Mouse (Mus musculus) embryonic fibroblast, embryonic 13.5 days (primary cell): ENCODE results near the gene Alyref. TPM values are rescaled to one million over a fixed set of nuclear protein-coding genes. Genes with fewer than 3 reads are reported as not detected.

Experiments
- H3K27ac ChIP-seq: 2 replicates; pipeline ENCODE4 v1.5.1; 2012; ENCODE audit warnings: low read length, control low read depth, inconsistent platforms; ENCODE audit not compliant: insufficient read depth
- H3K4me1 ChIP-seq: 2 replicates; pipeline ENCODE4 v1.6.1; 2011; ENCODE audit warnings: low read length; ENCODE audit not compliant: control insufficient read depth, insufficient read depth
- H3K4me3 ChIP-seq: 2 replicates; pipeline ENCODE4 v1.5.1; 2011; ENCODE audit warnings: mild to moderate bottlenecking, control low read depth, low read length; ENCODE audit not compliant: insufficient read depth
- CTCF ChIP-seq: IDR thresholded peaks from 2 replicates; pipeline ENCODE4 v1.5.1; 2011; ENCODE audit warnings: mild to moderate bottlenecking, control low read depth, low read length, moderate library complexity, borderline replicate concordance; ENCODE audit not compliant: insufficient read depth
- POLR2A ChIP-seq: IDR thresholded peaks from 2 replicates; pipeline ENCODE4 v1.6.1; 2011; ENCODE audit warnings: low read depth, mild to moderate bottlenecking, control low read depth, low read length, moderate library complexity
- polyA plus RNA-seq: library from polyadenylated mRNA; stranded (reverse); fragments of >200 nt; gene quantifications from 2 replicates; pipeline ENCODE4 v1.2.4, GENCODE M21; 2011; ENCODE audit warnings: low read depth; ENCODE audit not compliant: missing spikeins, insufficient read length

Gene Alyref
- polyA plus RNA-seq, 1 experiment: 150 TPM

DNA sequence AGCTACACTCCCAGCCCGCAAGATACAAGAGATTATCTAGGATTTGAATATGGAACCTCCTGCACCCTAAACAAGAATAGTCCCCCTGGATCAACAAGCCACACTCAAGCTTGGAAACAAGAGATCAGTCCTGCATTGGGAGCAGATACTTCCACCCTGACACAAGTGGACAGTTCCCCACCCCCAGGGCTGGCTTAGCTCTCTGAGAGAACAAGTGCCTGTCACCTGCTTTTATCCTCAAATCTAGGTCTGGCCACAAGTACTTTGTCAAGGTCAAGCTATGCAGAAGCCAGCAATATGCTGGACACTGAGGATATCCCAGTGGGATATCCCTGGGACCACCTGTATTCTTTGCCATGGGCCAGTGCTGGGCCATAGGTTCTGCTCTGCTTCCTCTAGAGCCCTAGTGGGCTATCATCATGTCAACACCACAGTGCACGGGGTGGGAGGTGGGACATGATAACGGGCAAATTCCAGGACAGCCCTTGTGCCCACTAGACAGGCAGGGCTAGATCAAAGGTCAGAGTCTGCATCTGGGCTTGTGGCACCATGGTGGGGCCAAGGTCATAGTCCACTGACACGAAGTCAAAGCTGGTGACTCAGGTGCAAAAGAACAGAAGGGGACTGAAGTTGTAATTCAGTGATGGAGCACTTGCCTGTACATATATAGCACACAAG, 18.6 kb upstream of the Alyref start:
- Histone ChIP-seq H3K27ac (no peak overlapping the region), H3K4me3 (peak overlapping the region; percentile 84), H3K4me1 (no peaks in the 10 kb centered on the region)
- no peak for TF ChIP-seq CTCF
- no peak for TF ChIP-seq POLR2A

DNA sequence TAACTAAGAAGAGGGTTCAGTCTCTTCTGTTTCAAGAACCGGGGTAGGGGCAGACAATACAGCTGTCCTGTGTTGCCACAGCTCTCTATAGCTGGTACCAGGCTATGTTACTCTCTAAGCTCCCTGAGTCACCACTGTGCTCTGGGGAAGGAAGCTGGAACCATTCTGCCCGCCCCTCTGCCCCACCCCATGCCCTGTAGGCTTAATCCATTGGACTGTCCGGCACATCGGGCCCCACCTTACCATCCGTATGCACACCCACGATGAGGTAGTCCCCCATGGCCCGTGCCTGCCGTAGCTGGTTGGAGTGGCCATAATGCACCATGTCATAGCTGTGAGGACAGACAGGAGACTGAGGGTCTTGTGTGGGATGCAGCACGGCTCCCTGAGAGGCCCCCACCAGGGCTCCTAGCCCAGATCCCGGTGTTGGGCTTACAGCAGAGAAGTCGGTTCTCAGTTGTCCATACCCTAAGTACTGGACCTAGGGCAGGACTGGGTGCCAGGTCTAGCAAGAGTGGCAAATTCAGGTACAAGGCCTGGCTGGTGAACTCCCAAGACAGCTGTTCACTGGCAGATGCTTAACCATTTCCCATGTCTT, 17.5 kb upstream of the Alyref start:
- Histone ChIP-seq H3K27ac (no peak overlapping the region), H3K4me1 (no peaks in the 10 kb centered on the region), H3K4me3 (no peak overlapping the region)
- TF ChIP-seq CTCF (no peak), POLR2A (no peak)

DNA sequence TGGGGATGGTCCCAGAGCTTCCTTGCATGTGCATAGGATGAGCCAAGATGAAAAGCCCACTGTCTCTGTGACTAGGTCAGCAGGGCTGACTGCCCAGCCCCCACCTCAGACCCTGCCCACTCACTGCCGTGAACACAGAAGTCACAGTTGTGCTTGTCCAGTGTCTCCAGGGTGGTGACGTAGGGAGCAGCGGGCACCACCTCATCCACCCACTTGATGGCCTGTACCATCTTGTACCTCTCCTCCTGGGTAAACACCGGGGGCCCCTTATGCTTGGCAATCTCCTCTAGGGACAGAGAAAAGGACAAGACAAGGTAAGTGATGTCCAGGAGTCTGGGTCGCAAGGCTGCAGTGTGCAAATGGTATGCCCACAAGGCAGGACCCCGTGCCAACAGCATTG, 17.0 kb upstream of the Alyref start:
- no peak overlapping the region for H3K27ac ChIP-seq
- no peak overlapping the region for H3K4me3 ChIP-seq
- TF ChIP-seq POLR2A (no peak), CTCF (no peak)
- H3K4me1 ChIP-seq: no peaks in the 10 kb centered on the region

DNA sequence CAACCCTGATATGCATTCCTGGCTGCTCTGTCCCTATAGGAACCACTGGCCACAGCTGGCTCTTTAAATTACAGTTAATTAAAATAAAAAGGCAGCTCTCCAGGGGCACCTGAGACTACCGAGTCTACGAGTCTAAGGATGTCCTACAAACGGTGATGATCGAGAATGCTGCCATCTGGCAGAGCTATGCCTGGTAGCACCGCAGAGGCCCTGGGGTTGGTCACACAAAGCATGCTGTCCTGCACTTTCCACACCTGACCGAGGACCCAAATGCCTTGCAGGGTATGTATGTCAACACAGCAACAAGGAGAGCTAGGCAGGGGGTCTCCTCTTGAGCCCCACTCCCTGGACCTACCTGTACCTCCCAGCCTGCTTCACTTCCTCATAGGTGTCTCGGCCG, 15.8 kb upstream of the Alyref start:
- Histone ChIP-seq H3K4me3 (no peak overlapping the region), H3K4me1 (0 out of 2 replicates have a peak, but pooled peaks cover 3% of the 10 kb centered on the region), H3K27ac (no peak overlapping the region)
- no peak for TF ChIP-seq CTCF
- no peak for TF ChIP-seq POLR2A

DNA sequence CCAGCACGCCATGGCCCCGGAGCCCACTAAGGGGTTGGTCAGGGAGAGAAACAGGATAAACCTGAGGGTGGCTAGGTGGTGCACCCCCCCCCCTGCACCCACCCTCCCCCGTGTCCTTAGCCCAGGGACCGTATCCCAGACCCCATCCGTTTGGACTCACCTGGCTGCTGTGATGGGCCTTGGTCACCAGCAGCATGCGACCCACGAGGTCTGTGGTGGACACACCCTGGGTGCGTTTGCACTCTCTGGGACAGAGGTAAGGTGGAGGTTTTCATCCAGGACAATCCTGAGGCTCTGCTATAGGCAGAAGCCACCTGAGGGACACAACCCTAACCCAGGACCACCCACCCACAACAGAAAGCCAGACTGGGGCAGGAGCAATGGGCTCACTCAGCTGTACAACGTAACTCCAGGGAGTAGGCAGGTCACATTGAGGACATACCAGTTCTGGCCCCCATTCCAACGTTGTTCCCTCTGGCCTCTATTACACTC, 15.4 kb upstream of the Alyref start:
- Histone ChIP-seq H3K4me1 (0 out of 2 replicates have a peak, but pooled peaks cover 7% of the 10 kb centered on the region), H3K27ac (no peak overlapping the region), H3K4me3 (no peak overlapping the region)
- TF ChIP-seq POLR2A (no peak), CTCF (no peak)

DNA sequence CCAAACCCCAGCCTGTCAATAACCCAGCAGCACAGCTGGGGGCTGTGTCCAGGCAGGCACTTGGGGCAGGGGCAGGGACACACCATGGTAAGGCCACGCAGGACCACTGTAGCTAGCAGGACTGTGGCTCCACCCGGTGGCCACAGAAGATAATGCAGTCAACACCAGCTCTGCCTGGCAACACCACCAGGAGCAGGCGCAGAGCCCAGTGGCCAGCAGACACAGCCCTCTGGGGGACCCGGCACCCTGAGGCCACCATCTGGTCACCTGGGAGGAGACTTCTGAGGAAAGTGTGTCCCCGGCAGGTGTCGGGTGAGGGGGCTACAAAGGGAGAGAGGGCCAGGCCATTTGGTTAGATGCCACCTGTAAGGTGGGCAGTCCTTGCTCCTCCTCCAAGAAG, 14.6 kb upstream of the Alyref start:
- TF ChIP-seq CTCF (peak; percentile 85), POLR2A (no peak)
- no peak overlapping the region for H3K4me3 ChIP-seq
- H3K4me1 ChIP-seq: 0 out of 2 replicates have a peak, but pooled peaks cover 11% of the 10 kb centered on the region
- no peak overlapping the region for H3K27ac ChIP-seq

DNA sequence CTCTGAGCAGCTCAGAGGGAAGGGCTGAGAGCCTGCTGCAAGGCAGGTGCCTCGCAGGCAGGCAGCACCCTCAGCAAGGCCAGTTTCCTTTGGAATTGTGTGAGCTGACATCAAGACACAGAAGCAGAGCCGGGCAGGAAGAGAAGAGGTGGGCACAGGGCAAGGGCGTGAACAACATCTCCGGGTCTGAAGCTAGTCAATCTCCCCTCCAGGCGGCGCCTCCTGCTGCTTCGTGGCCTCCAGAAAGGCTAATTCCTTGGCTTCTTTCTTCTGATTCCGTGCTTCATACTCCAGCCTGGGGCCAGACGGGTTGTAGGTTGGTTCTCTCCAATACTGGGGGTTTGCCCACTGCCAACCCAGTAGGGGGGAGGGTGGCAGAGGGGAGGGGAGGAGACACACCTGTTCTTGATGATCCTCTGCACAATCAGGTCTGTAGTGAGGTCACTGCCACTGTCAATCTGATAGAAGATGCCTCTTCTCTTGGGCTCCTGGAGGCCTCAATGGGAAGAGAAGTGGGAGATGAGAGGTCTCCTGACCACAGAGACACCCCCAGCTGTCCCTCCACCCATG, 12.4 kb upstream of the Alyref start:
- Histone ChIP-seq H3K4me3 (no peak overlapping the region), H3K4me1 (0 out of 2 replicates have a peak, but pooled peaks cover 13% of the 10 kb centered on the region), H3K27ac (no peak overlapping the region)
- TF ChIP-seq CTCF: no peak
- TF ChIP-seq POLR2A: no peak

DNA sequence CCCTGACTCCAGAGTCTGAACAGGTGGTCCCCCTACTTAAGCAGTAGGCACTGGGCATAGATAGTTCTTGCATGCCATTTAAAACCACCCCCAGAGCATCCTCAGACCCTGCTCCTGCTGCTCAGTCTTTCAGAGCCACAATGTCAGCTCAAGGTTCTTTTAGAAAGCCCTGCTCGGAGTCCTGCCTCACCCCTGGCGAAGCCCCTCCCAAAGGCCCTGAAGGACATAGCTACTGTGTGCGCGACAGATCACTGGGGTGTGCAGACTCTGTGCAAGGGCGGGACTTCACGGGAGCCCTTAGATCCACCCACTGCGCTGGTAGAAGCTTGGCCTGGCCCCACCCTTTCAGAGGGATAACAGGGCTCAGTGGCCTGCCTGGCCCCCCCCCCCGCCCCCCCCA, 11.1 kb upstream of the Alyref start:
- H3K27ac ChIP-seq: no peak overlapping the region
- TF ChIP-seq POLR2A (no peak), CTCF (no peak)
- H3K4me1 ChIP-seq: 0 out of 2 replicates have a peak, but pooled peaks cover 13% of the 10 kb centered on the region
- H3K4me3 ChIP-seq: no peak overlapping the region

DNA sequence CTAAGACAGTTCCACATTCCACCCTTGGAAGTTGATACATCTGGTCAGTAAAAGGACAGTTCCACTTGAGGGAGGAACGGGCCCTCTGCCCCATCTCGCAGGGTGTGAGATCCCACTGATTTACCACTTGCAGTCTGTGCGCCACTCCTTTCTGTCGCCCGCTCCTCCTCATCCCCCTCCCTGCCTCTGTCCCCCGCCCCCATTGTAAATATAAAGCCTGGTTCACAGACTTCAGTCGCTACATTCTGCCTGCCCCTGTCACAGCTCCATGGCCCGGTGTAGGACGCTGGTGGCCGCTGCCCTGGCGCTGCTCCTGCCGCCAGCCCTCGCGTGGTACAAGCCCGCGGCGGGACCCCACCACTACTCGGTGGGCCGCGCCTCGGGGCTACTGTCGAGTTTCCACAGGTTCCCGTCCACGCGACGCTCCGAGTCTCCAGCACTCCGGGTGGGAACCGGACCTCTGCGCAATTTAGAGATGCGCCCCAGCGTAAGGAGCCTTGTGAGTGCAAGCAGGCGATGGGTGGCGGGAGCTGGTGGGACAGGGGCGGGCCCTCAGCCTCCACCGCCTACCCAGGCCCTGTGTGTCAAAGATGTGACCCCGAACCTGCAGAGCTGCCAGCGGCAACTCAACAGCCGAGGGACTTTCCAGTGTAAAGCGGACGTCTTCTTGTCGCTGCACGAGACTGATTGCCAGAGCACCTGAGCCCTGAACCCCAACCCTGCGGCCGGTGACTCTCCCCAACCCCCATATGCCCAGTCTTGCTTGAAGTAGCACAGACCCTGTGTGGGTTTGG, 10.3 kb upstream of the Alyref start, which contains the start of gene Npb:
Gene Npb (plus strand): TSS at position 237 of the 794 bp plus-strand sequence.
- no peak for TF ChIP-seq POLR2A
- no peak for TF ChIP-seq CTCF
- no peak within 1 kb of the TSS for H3K27ac ChIP-seq
- no peak within 1 kb of the TSS for H3K4me3 ChIP-seq
- 0 out of 2 replicates have a peak, but pooled peaks cover 13% of the 10 kb centered on the region for H3K4me1 ChIP-seq

DNA sequence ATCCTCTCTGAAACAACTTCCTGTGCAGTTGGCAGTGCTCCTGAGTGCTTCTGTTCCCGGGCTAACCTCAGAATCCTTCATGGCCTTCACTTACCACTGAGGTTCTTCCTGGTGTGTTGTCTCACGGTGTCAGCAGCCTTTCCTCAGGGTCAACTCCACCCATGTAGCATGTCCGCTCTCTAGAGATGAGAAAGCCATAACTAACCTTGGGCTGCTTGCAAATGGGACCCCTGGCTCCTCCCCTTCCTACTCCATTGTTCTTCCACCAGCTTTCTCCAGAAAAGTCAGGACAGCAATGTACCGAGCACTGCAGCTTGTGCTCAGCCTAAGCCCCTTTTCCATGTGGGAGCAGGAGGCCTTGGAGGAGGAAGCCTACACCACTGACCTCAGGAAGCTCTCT, 8.6 kb upstream of the Alyref start:
- Histone ChIP-seq H3K27ac (no peak overlapping the region), H3K4me1 (0 out of 2 replicates have a peak, but pooled peaks cover 13% of the 10 kb centered on the region), H3K4me3 (no peak overlapping the region)
- TF ChIP-seq POLR2A: no peak
- no peak for TF ChIP-seq CTCF
